Mouse (Mus musculus) stomach, embryonic 14.5 days (tissue): ENCODE results near the gene Tinagl1. TPM values are rescaled to one million over a fixed set of nuclear protein-coding genes. Genes with fewer than 3 reads are reported as not detected.

Experiments used
- ATAC-seq: fragments of 200-750 bp; cut with Nextera tagmentation; 2 replicates; pipeline ENCODE4 v1.8.0; 2017; ENCODE audit warnings: low read depth, moderate TSS enrichment; ENCODE audit not compliant: insufficient number of reproducible peaks, insufficient read depth, low FRiP score
- H3K27ac ChIP-seq: fragments of 300-500 bp; sonication (generic); 2 replicates; pipeline ENCODE4 v1.5.1; 2014; ENCODE audit warnings: mild to moderate bottlenecking, low read length, moderate library complexity, mixed read lengths
- H3K27me3 ChIP-seq: fragments of 300-500 bp; sonication (generic); 2 replicates; pipeline ENCODE4 v1.6.1; 2014; ENCODE audit warnings: low read length, control low read depth, mixed read lengths; ENCODE audit not compliant: control insufficient read depth, insufficient read depth
- H3K36me3 ChIP-seq: fragments of 300-500 bp; sonication (generic); 2 replicates; pipeline ENCODE4 v1.6.1; 2014; ENCODE audit warnings: mild to moderate bottlenecking, control low read depth, low read length, moderate library complexity, mixed read lengths; ENCODE audit not compliant: control insufficient read depth, insufficient read depth
- H3K4me1 ChIP-seq: fragments of 300-500 bp; sonication (generic); 2 replicates; pipeline ENCODE4 v1.6.1; 2014; ENCODE audit warnings: low read length, control low read depth, mixed read lengths; ENCODE audit not compliant: control insufficient read depth, insufficient read depth
- H3K4me2 ChIP-seq: fragments of 300-500 bp; sonication (generic); replicated peaks from 2 replicates; pipeline ENCODE4 v1.6.1; 2014; ENCODE audit warnings: low read depth, low read length, control low read depth
- H3K4me3 ChIP-seq: fragments of 300-500 bp; sonication (generic); 2 replicates; pipeline ENCODE4 v1.5.1; 2014; ENCODE audit warnings: low read depth, low read length, control low read depth
- H3K9ac ChIP-seq: fragments of 300-500 bp; sonication (generic); replicated peaks from 2 replicates; pipeline ENCODE4 v1.6.1; 2014; ENCODE audit warnings: low read depth, mild to moderate bottlenecking, control low read depth, low read length, moderate library complexity, mixed read lengths
- H3K9me3 ChIP-seq: fragments of 300-500 bp; sonication (generic); 2 replicates; pipeline ENCODE4 v1.6.1; 2016; ENCODE audit warnings: low read depth, low read length, control low read depth; ENCODE audit not compliant: control insufficient read depth
- WGBS: fragments of 180-500 bp; shearing (Covaris S2); extraction: QIAGEN DNeasy Blood & Tissue Kit; methylation state at CpG from one replicate; pipeline ENCODE4 v1.1.7; 2014; 5-methylcytosine and 5-hydroxymethylcytosine counted together
- polyA plus RNA-seq: library from polyadenylated mRNA; unstranded; fragments of >200 nt; fragmentation: Nextera tagmentation; extraction: Ambion mirVana; gene quantifications from 2 replicates; pipeline ENCODE4 v1.2.1, GENCODE M21; 2014

Gene Tinagl1
- polyA plus RNA-seq, 1 experiment from 2014 or later, result 22.1 TPM

GRCm38 (mm10) chr4:130183879-130184278 lies 9.0 kb upstream of the Tinagl1 start:
- ATAC-seq, result no peak
- Histone ChIP-seq H3K27ac (no peak overlapping the region), H3K36me3 (no peaks in the 10 kb centered on the region), H3K4me2 (no peak overlapping the region), H3K4me3 (no peak overlapping the region), H3K4me1 (0 out of 2 replicates have a peak, but pooled peaks cover 2% of the 10 kb centered on the region), H3K9ac (no peak overlapping the region), H3K9me3 (no peaks in the 10 kb centered on the region), H3K27me3 (no peaks in the 10 kb centered on the region)
- 86% methylated on average over 5 of the region's 5 CpGs for WGBS

GRCm38 (mm10) chr4:130183023-130183422 lies 8.1 kb upstream of the Tinagl1 start:
- no peak overlapping the region for H3K9ac ChIP-seq
- 0 out of 2 replicates have a peak, but pooled peaks cover 2% of the 10 kb centered on the region for H3K4me1 ChIP-seq
- no peak for ATAC-seq
- H3K36me3 ChIP-seq, result no peaks in the 10 kb centered on the region
- no peaks in the 10 kb centered on the region for H3K27me3 ChIP-seq
- H3K27ac ChIP-seq, result no peak overlapping the region
- H3K4me2 ChIP-seq, result no peak overlapping the region
- H3K9me3 ChIP-seq, result no peaks in the 10 kb centered on the region
- no peak overlapping the region for H3K4me3 ChIP-seq
- whole genome bisulfite sequencing, result 64% methylated on average over 13 of the region's 13 CpGs

- ATAC-seq, result no peak
- Histone ChIP-seq H3K4me1 (0 out of 2 replicates have a peak, but pooled peaks cover 4% of the 10 kb centered on the region), H3K36me3 (no peaks in the 10 kb centered on the region), H3K9me3 (no peaks in the 10 kb centered on the region), H3K27me3 (no peaks in the 10 kb centered on the region), H3K27ac (no peak overlapping the region), H3K9ac (no peak overlapping the region), H3K4me3 (no peak overlapping the region), H3K4me2 (no peak overlapping the region)
- 44% methylated on average over 4 of the region's 4 CpGs for WGBS
Measured at GRCm38 (mm10) chr4:130181886-130182285, 7.0 kb upstream of the Tinagl1 start.

- 0 out of 2 replicates have a peak, but pooled peaks cover 5% of the 10 kb centered on the region for H3K4me1 ChIP-seq
- H3K27me3 ChIP-seq, result no peaks in the 10 kb centered on the region
- no peak overlapping the region for H3K9ac ChIP-seq
- H3K36me3 ChIP-seq, result no peaks in the 10 kb centered on the region
- no peak overlapping the region for H3K4me3 ChIP-seq
- no peak overlapping the region for H3K27ac ChIP-seq
- WGBS, result 73% methylated on average over 7 of the region's 7 CpGs
- no peak overlapping the region for H3K4me2 ChIP-seq
- H3K9me3 ChIP-seq, result no peaks in the 10 kb centered on the region
- no peak for ATAC-seq
Measured at GRCm38 (mm10) chr4:130180909-130181602, 6.1 kb upstream of the Tinagl1 start.

- no peak overlapping the region for H3K4me2 ChIP-seq
- H3K9ac ChIP-seq, result no peak overlapping the region
- H3K36me3 ChIP-seq, result no peaks in the 10 kb centered on the region
- H3K27ac ChIP-seq, result no peak overlapping the region
- 76% methylated on average over 3 of the region's 3 CpGs for WGBS
- H3K9me3 ChIP-seq, result no peaks in the 10 kb centered on the region
- H3K27me3 ChIP-seq, result no peaks in the 10 kb centered on the region
- H3K4me1 ChIP-seq, result peaks cover 12% of the 10 kb centered on the region
- H3K4me3 ChIP-seq, result no peak overlapping the region
- no peak for ATAC-seq
Measured at GRCm38 (mm10) chr4:130179876-130180275, 5.0 kb upstream of the Tinagl1 start.

GRCm38 (mm10) chr4:130177536-130177935 lies 2.6 kb upstream of the Tinagl1 start:
- Histone ChIP-seq H3K4me2 (no peak overlapping the region), H3K4me1 (peaks cover 21% of the 10 kb centered on the region), H3K27me3 (0 out of 2 replicates have a peak, but pooled peaks cover 2% of the 10 kb centered on the region), H3K27ac (no peak overlapping the region), H3K9me3 (no peaks in the 10 kb centered on the region), H3K9ac (no peak overlapping the region), H3K4me3 (no peak overlapping the region), H3K36me3 (no peaks in the 10 kb centered on the region)
- WGBS, result 59% methylated on average over 7 of the region's 7 CpGs
- ATAC-seq, result no peak

- H3K36me3 ChIP-seq, result no peaks in the 10 kb centered on the region
- WGBS, result 50% methylated on average over 4 of the region's 4 CpGs
- H3K4me1 ChIP-seq, result peaks cover 26% of the 10 kb centered on the region
- no peak overlapping the region for H3K9ac ChIP-seq
- H3K27ac ChIP-seq, result no peak overlapping the region
- no peak overlapping the region for H3K4me3 ChIP-seq
- ATAC-seq, result no peak
- H3K4me2 ChIP-seq, result no peak overlapping the region
- H3K27me3 ChIP-seq, result 0 out of 2 replicates have a peak, but pooled peaks cover 2% of the 10 kb centered on the region
- no peaks in the 10 kb centered on the region for H3K9me3 ChIP-seq
Measured at GRCm38 (mm10) chr4:130177087-130177486, 2.2 kb upstream of the Tinagl1 start.

GRCm38 (mm10) chr4:130176156-130176720 lies 1.3 kb upstream of the Tinagl1 start:
- WGBS, result 68% methylated on average over 5 of the region's 5 CpGs
- Histone ChIP-seq H3K27me3 (0 out of 2 replicates have a peak, but pooled peaks cover 2% of the 10 kb centered on the region), H3K4me1 (peaks cover 32% of the 10 kb centered on the region), H3K36me3 (no peaks in the 10 kb centered on the region), H3K9me3 (no peaks in the 10 kb centered on the region), H3K4me3 (no peak overlapping the region), H3K27ac (no peak overlapping the region), H3K9ac (no peak overlapping the region), H3K4me2 (no peak overlapping the region)
- ATAC-seq, result no peak
